Mouse (Mus musculus): ENCODE results near the gene Ptprm. TPM values are rescaled to one million over a fixed set of nuclear protein-coding genes. Genes with fewer than 3 reads are reported as not detected.

Ptprm gene
- polyA plus RNA-seq, 1 experiment from 2014 or later = 7.0 TPM

DNA sequence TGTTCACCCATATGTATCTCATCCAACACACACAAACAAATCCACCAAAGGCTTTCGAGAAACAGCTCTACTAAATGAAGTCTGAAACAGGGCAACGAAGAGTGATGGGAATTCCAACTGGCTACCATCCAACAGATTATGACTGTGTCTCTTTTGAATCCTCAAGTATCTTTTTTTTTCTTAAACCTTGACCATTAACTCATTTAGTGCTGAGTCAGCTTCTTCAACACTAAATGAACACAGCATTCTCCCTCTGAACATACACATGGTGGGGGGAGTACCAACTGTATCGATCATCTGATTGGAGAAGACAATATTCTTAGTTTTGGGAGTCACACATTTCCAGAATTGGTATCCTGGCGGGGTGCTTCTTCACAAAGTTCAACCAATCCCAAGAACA lies 52.2 kb downstream of the Ptprm start:
- Histone ChIP-seq H3K27ac (ENCODE audit: low read length) (no peak overlapping the region), H3K4me3 (ENCODE audit: low read length) (no peak overlapping the region), H3K36me3 (ENCODE audit: control insufficient read depth, insufficient read depth, low read length) (no peaks in the 10 kb centered on the region), H3K9me3 (ENCODE audit: control insufficient read depth, low read length) (no peaks in the 10 kb centered on the region), H3K4me2 (ENCODE audit: low read depth, low read length) (no peak overlapping the region), H3K27me3 (replicated peaks; ENCODE audit: control insufficient read depth, insufficient read depth, low read length) (no peaks in the 10 kb centered on the region), H3K9ac (ENCODE audit: low read depth, low read length) (no peak overlapping the region), H3K4me1 (ENCODE audit: control insufficient read depth, insufficient read depth, low read length) (no peaks in the 10 kb centered on the region)
- WGBS = 83% methylated on average over 4 of the region's 4 CpGs
- no peak for ATAC-seq

DNA sequence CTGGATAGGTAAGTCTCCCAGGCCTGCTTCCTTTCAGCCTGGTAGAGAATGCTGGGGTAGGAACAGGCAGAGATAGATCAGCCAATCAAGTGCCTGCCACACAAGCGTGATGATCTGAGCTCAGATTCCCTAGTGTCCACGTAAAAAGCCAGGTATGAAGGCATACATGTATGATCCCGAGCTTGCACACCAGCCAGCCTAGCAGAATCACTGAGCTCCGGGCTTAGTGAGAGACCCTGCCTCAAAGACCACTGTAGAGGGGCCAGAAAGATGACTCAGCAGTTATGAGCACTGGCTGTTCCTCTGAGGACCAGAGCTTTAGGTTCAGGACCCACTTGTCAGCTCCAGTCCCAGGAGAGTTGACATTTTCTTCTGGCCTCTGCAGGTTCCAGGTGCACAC lies 52.9 kb downstream of the Ptprm start:
- WGBS = 95% methylated on average over 4 of the region's 4 CpGs
- Histone ChIP-seq H3K36me3 (ENCODE audit: control insufficient read depth, insufficient read depth, low read length) (no peaks in the 10 kb centered on the region), H3K27ac (ENCODE audit: low read length) (no peak overlapping the region), H3K9me3 (ENCODE audit: control insufficient read depth, low read length) (no peaks in the 10 kb centered on the region), H3K4me1 (ENCODE audit: control insufficient read depth, insufficient read depth, low read length) (0 out of 2 replicates have a peak, but pooled peaks cover 3% of the 10 kb centered on the region), H3K27me3 (replicated peaks; ENCODE audit: control insufficient read depth, insufficient read depth, low read length) (no peaks in the 10 kb centered on the region), H3K4me2 (ENCODE audit: low read depth, low read length) (no peak overlapping the region), H3K9ac (ENCODE audit: low read depth, low read length) (no peak overlapping the region), H3K4me3 (ENCODE audit: low read length) (no peak overlapping the region)
- no peak for ATAC-seq

- no peak overlapping the region for H3K27ac ChIP-seq (ENCODE audit: low read length)
- no peak for ATAC-seq
- H3K27me3 ChIP-seq (replicated peaks; ENCODE audit: control insufficient read depth, insufficient read depth, low read length) = no peaks in the 10 kb centered on the region
- no peak overlapping the region for H3K4me2 ChIP-seq (ENCODE audit: low read depth, low read length)
- no peaks in the 10 kb centered on the region for H3K9me3 ChIP-seq (ENCODE audit: control insufficient read depth, low read length)
- 0 out of 2 replicates have a peak, but pooled peaks cover 3% of the 10 kb centered on the region for H3K4me1 ChIP-seq (ENCODE audit: control insufficient read depth, insufficient read depth, low read length)
- 67% methylated on average over 9 of the region's 9 CpGs for WGBS
- no peaks in the 10 kb centered on the region for H3K36me3 ChIP-seq (ENCODE audit: control insufficient read depth, insufficient read depth, low read length)
- no peak overlapping the region for H3K4me3 ChIP-seq (ENCODE audit: low read length)
- H3K9ac ChIP-seq (ENCODE audit: low read depth, low read length) = no peak overlapping the region
Measured at GRCm38 (mm10) chr17:67298269-67298798, 55.9 kb downstream of the Ptprm start.

- Histone ChIP-seq H3K9me3 (ENCODE audit: control insufficient read depth, low read length) (no peaks in the 10 kb centered on the region), H3K4me3 (ENCODE audit: low read length) (no peak overlapping the region), H3K27me3 (replicated peaks; ENCODE audit: control insufficient read depth, insufficient read depth, low read length) (no peaks in the 10 kb centered on the region), H3K36me3 (ENCODE audit: control insufficient read depth, insufficient read depth, low read length) (no peaks in the 10 kb centered on the region), H3K27ac (ENCODE audit: low read length) (no peak overlapping the region), H3K4me1 (ENCODE audit: control insufficient read depth, insufficient read depth, low read length) (0 out of 2 replicates have a peak, but pooled peaks cover 3% of the 10 kb centered on the region), H3K9ac (ENCODE audit: low read depth, low read length) (no peak overlapping the region), H3K4me2 (ENCODE audit: low read depth, low read length) (no peak overlapping the region)
- 84% methylated on average over 13 of the region's 13 CpGs for WGBS
- peak; percentile 90 for ATAC-seq
Measured at GRCm38 (mm10) chr17:67296604-67297595, 57.4 kb downstream of the Ptprm start.

GRCm38 (mm10) chr17:67290662-67291240 lies 63.5 kb downstream of the Ptprm start:
- ATAC-seq = 0 out of 2 replicates have a peak, but pooled peaks have one; percentile 28
- no peak overlapping the region for H3K9ac ChIP-seq (ENCODE audit: low read depth, low read length)
- H3K4me2 ChIP-seq (ENCODE audit: low read depth, low read length) = no peak overlapping the region
- no peak overlapping the region for H3K4me3 ChIP-seq (ENCODE audit: low read length)
- no peaks in the 10 kb centered on the region for H3K36me3 ChIP-seq (ENCODE audit: control insufficient read depth, insufficient read depth, low read length)
- H3K4me1 ChIP-seq (ENCODE audit: control insufficient read depth, insufficient read depth, low read length) = no peaks in the 10 kb centered on the region
- H3K27me3 ChIP-seq (replicated peaks; ENCODE audit: control insufficient read depth, insufficient read depth, low read length) = no peaks in the 10 kb centered on the region
- H3K27ac ChIP-seq (ENCODE audit: low read length) = no peak overlapping the region
- no peaks in the 10 kb centered on the region for H3K9me3 ChIP-seq (ENCODE audit: control insufficient read depth, low read length)
- 21% methylated on average over 16 of the region's 16 CpGs for WGBS

- Histone ChIP-seq H3K27ac (ENCODE audit: low read length) (no peak overlapping the region), H3K4me2 (ENCODE audit: low read depth, low read length) (no peak overlapping the region), H3K4me3 (ENCODE audit: low read length) (no peak overlapping the region), H3K27me3 (replicated peaks; ENCODE audit: control insufficient read depth, insufficient read depth, low read length) (no peaks in the 10 kb centered on the region), H3K9ac (ENCODE audit: low read depth, low read length) (no peak overlapping the region), H3K9me3 (ENCODE audit: control insufficient read depth, low read length) (no peaks in the 10 kb centered on the region), H3K36me3 (ENCODE audit: control insufficient read depth, insufficient read depth, low read length) (no peaks in the 10 kb centered on the region), H3K4me1 (ENCODE audit: control insufficient read depth, insufficient read depth, low read length) (no peaks in the 10 kb centered on the region)
- no peak for ATAC-seq
- 69% methylated on average over 3 of the region's 3 CpGs for WGBS
Measured at GRCm38 (mm10) chr17:67287501-67287900, 66.8 kb downstream of the Ptprm start.

DNA sequence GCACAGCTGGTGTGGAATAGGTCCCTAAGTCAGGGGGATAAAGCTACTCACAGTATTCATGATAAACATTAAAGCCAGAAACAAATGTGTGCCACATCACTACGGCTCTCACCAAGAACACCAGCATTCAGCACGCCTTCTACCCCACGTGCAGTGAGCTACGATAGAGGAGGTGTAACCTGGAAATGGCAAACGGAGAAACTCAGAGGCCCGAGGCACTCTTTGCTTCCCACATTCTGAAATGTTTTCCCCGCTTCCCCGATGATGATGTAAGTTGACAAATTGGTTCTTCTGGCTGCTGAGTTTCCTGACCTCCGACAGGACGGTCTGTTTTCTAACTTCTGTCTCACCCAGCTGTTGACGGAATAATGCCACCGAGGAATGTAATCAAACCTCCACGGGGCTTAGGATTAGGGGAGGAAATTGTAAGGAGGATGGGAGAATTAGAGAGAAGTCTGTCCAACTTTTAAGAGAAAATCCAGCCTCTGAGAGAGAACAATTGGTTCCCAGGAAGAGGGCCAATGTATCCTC lies 72.6 kb downstream of the Ptprm start:
- ATAC-seq = no peak
- H3K9me3 ChIP-seq (ENCODE audit: control insufficient read depth, low read length) = no peaks in the 10 kb centered on the region
- H3K4me1 ChIP-seq (ENCODE audit: control insufficient read depth, insufficient read depth, low read length) = 0 out of 2 replicates have a peak, but pooled peaks cover 5% of the 10 kb centered on the region
- H3K4me3 ChIP-seq (ENCODE audit: low read length) = no peak overlapping the region
- H3K27ac ChIP-seq (ENCODE audit: low read length) = no peak overlapping the region
- no peaks in the 10 kb centered on the region for H3K36me3 ChIP-seq (ENCODE audit: control insufficient read depth, insufficient read depth, low read length)
- H3K4me2 ChIP-seq (ENCODE audit: low read depth, low read length) = no peak overlapping the region
- no peaks in the 10 kb centered on the region for H3K27me3 ChIP-seq (replicated peaks; ENCODE audit: control insufficient read depth, insufficient read depth, low read length)
- 34% methylated on average over 13 of the region's 13 CpGs for WGBS
- H3K9ac ChIP-seq (ENCODE audit: low read depth, low read length) = no peak overlapping the region

DNA sequence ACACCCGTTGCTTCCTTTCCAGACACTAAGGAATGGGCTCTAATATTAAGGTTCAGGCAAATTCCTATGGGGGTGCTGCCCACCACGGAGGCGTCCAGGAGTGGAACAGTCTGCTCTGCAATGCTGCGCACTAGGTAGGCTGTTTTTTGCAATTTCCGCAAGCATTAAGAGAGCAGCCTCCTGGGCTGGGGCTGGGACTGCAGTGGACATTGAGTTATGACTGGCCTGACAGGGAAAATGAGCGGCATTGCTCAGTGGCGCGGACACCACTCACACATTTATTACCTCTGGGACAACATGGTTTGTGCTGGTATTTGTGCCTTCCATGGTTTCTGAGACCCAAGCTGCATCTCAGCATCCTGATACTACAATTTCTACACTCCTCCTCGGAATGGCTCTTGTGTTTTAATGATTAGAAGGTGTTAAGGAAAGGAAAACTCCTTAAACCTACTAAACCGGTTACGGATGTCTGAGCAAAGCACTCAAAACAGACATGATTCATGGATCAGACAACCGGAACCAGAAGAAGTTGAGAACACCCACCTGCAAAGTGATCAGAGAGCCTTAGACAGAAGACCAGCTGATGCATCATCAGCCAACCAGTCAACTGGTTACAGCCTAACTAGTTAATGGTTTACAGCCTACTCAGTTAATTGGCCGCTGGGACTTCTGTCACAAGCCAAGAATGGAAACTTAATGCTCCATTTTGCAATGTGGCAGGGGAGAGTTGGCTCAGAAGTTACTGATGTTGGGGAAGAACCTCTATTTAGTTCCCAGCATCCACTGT lies 76.9 kb downstream of the Ptprm start:
- Histone ChIP-seq H3K27ac (ENCODE audit: low read length) (no peak overlapping the region), H3K4me1 (ENCODE audit: control insufficient read depth, insufficient read depth, low read length) (0 out of 2 replicates have a peak, but pooled peaks cover 8% of the 10 kb centered on the region), H3K27me3 (replicated peaks; ENCODE audit: control insufficient read depth, insufficient read depth, low read length) (no peaks in the 10 kb centered on the region), H3K9me3 (ENCODE audit: control insufficient read depth, low read length) (no peaks in the 10 kb centered on the region), H3K36me3 (ENCODE audit: control insufficient read depth, insufficient read depth, low read length) (no peaks in the 10 kb centered on the region), H3K9ac (ENCODE audit: low read depth, low read length) (no peak overlapping the region), H3K4me2 (ENCODE audit: low read depth, low read length) (no peak overlapping the region), H3K4me3 (ENCODE audit: low read length) (no peak overlapping the region)
- 88% methylated on average over 13 of the region's 13 CpGs for WGBS
- no peak for ATAC-seq

Data from intestine, embryonic 16.5 days (tissue).